Mouse (Mus musculus) spleen, adult 2 months (tissue): ENCODE data around the gene Map3k10. TPM values are rescaled to one million over a fixed set of nuclear protein-coding genes. Genes with fewer than 3 reads are reported as not detected.
A peak's percentile ranks its signal among the peaks of the same experiment; 100 is the strongest.

ENCODE experiments used
- DNase-seq, 2 experiments: peaks; one replicate each; pipeline versions ENCODE4 v3.0.0 to v3.0.0-alpha.2; 2012 to 2021; ENCODE audit warnings: low spot score in 2 of 2, low read depth in 1 of 2
- H3K27ac ChIP-seq: fragments of 200-500 bp; 2 replicates; pipeline ENCODE4 v1.5.1; 2012; ENCODE audit warnings: low read length, inconsistent platforms; ENCODE audit not compliant: insufficient read depth
- H3K27me3 ChIP-seq: fragments of 200-500 bp; 2 replicates; pipeline ENCODE4 v1.6.1; 2012; ENCODE audit warnings: mild to moderate bottlenecking, moderate library complexity, low read length, inconsistent platforms; ENCODE audit not compliant: control insufficient read depth, insufficient read depth
- H3K36me3 ChIP-seq: fragments of 200-500 bp; 2 replicates; pipeline ENCODE4 v1.6.1; 2012; ENCODE audit warnings: mild to moderate bottlenecking, low read length, inconsistent platforms; ENCODE audit not compliant: control insufficient read depth, insufficient read depth
- H3K4me1 ChIP-seq: fragments of 200-500 bp; 2 replicates; pipeline ENCODE4 v1.6.1; 2011; ENCODE audit warnings: inconsistent platforms; ENCODE audit not compliant: control insufficient read depth, insufficient read depth, insufficient read length
- H3K4me3 ChIP-seq: fragments of 200-500 bp; 2 replicates; pipeline ENCODE4 v1.5.1; 2011; ENCODE audit warnings: mild to moderate bottlenecking, inconsistent platforms; ENCODE audit not compliant: insufficient read depth, insufficient read length; ENCODE audit errors: extremely low read depth
- CTCF ChIP-seq: fragments of 200-500 bp; IDR thresholded peaks from 2 replicates; pipeline ENCODE4 v1.5.1; 2011; ENCODE audit warnings: mild to moderate bottlenecking, inconsistent platforms; ENCODE audit not compliant: insufficient read depth, insufficient read length, insufficient replicate concordance; ENCODE audit errors: extremely low read depth
- POLR2A ChIP-seq: fragments of 200-500 bp; IDR thresholded peaks from 2 replicates; pipeline ENCODE4 v1.6.1; 2011; ENCODE audit warnings: low read depth, low read length, inconsistent platforms
- WGBS: fragments of 180-500 bp; shearing (Covaris S2); methylation state at CpG from one replicate; pipeline ENCODE4 v1.1.7; 2018; 5-methylcytosine and 5-hydroxymethylcytosine counted together
- polyA plus RNA-seq: library from polyadenylated mRNA; depleted of rRNA; stranded (reverse); fragments of >200 nt; gene quantifications from 2 replicates; pipeline ENCODE4 v1.2.3, GENCODE M21; 2012

Gene Map3k10
- polyA plus RNA-seq, 1 experiment = 16.1 TPM

- TF ChIP-seq POLR2A (no peak), CTCF (no peak)
- Histone ChIP-seq H3K27ac (no peak overlapping the region), H3K36me3 (no peaks in the 10 kb centered on the region), H3K4me1 (no peaks in the 10 kb centered on the region; the same call in 1 of the 2 replicates), H3K4me3 (no peak overlapping the region), H3K27me3 (peaks cover 17% of the 10 kb centered on the region)
- no peak for DNase-seq
- 46% methylated on average over 11 of the region's 11 CpGs for WGBS
These were observed 18.9 kb downstream of the Map3k10 start for GRCm38 (mm10) chr7:27655545-27655944.

- Histone ChIP-seq H3K4me3 (no peak overlapping the region), H3K36me3 (no peaks in the 10 kb centered on the region), H3K27me3 (peaks cover 17% of the 10 kb centered on the region), H3K4me1 (no peaks in the 10 kb centered on the region; the same call in 1 of the 2 replicates), H3K27ac (no peak overlapping the region)
- DNase-seq = no peak
- TF ChIP-seq POLR2A (no peak), CTCF (peak; percentile 30; the same call in 1 of the 2 replicates)
- WGBS = 64% methylated on average over 20 of the region's 20 CpGs
These were observed 19.7 kb downstream of the Map3k10 start for GRCm38 (mm10) chr7:27654607-27655276.

GRCm38 (mm10) chr7:27653681-27654437 is 20.5 kb downstream of the Map3k10 start, which contains the start of gene Ttc9b:
TSS of gene Ttc9b (plus strand) at chr7:27653915.
- no peak for DNase-seq
- WGBS = 6% methylated on average over 61 of the region's 62 CpGs

GRCm38 (mm10) chr7:27650949-27651348 is 23.4 kb downstream of the Map3k10 start:
- 7% methylated on average over 10 of the region's 10 CpGs for WGBS
- peak; percentile 34 to 48 for DNase-seq
- H3K27ac ChIP-seq = no peak overlapping the region
- peak; percentile 66; the same call in 1 of the 2 replicates for TF ChIP-seq CTCF
- TF ChIP-seq POLR2A = no peak
- H3K4me1 ChIP-seq = no peaks in the 10 kb centered on the region; the same call in 1 of the 2 replicates
- H3K36me3 ChIP-seq = no peaks in the 10 kb centered on the region
- H3K4me3 ChIP-seq = no peak overlapping the region
- H3K27me3 ChIP-seq = peaks cover 12% of the 10 kb centered on the region

More at GRCm38 (mm10) chr7:27653681-27654437, 20.5 kb downstream of the Map3k10 start, which contains the start of gene Ttc9b:
- Histone ChIP-seq H3K4me1 (no peaks in the 10 kb centered on the region; the same call in 1 of the 2 replicates), H3K36me3 (no peaks in the 10 kb centered on the region), H3K27ac (no peak within 1 kb of the TSS), H3K4me3 (no peak within 1 kb of the TSS), H3K27me3 (peaks cover 17% of the 10 kb centered on the region)
- TF ChIP-seq POLR2A = no peak
- TF ChIP-seq CTCF = no peak

GRCm38 (mm10) chr7:27649723-27650122 is 24.7 kb downstream of the Map3k10 start:
- H3K27me3 ChIP-seq = peaks cover 12% of the 10 kb centered on the region
- no peaks in the 10 kb centered on the region for H3K36me3 ChIP-seq
- no peak overlapping the region for H3K27ac ChIP-seq
- no peak for TF ChIP-seq POLR2A
- TF ChIP-seq CTCF = no peak
- DNase-seq = no peak
- WGBS = 87% methylated on average over 11 of the region's 11 CpGs
- no peak overlapping the region for H3K4me3 ChIP-seq
- no peaks in the 10 kb centered on the region; the same call in 1 of the 2 replicates for H3K4me1 ChIP-seq

GRCm38 (mm10) chr7:27647281-27648002 is 27.0 kb downstream of the Map3k10 start:
- Histone ChIP-seq H3K27me3 (no peaks in the 10 kb centered on the region), H3K4me3 (no peak overlapping the region), H3K27ac (no peak overlapping the region), H3K36me3 (no peaks in the 10 kb centered on the region), H3K4me1 (no peaks in the 10 kb centered on the region)
- DNase-seq = no peak
- no peak for TF ChIP-seq POLR2A
- no peak for TF ChIP-seq CTCF
- 80% methylated on average over 6 of the region's 6 CpGs for WGBS
